Mouse (Mus musculus) liver, postnatal 0 days (tissue): ENCODE data around the gene Cadm2. TPM values are rescaled to one million over a fixed set of nuclear protein-coding genes. Genes with fewer than 3 reads are reported as not detected.

Source experiments
- ATAC-seq: fragments of 200-750 bp; cut with Nextera tagmentation; 2 replicates; pipeline ENCODE4 v1.8.0; 2017; ENCODE audit warnings: mild to moderate bottlenecking, moderate library complexity
- DNase-seq: peaks from one replicate; pipeline ENCODE4 v3.0.0-alpha.2; 2016
- H3K27ac ChIP-seq: fragments of 300-500 bp; sonication (generic); 2 replicates; pipeline ENCODE4 v1.5.1; 2014; ENCODE audit warnings: antibody characterized with exemption, moderate library complexity, mild to moderate bottlenecking, low read depth
- H3K27me3 ChIP-seq: fragments of 300-500 bp; sonication (generic); 2 replicates; pipeline ENCODE4 v1.6.1; 2014; ENCODE audit warnings: low read length, control low read depth, mixed read lengths; ENCODE audit not compliant: insufficient read depth
- H3K36me3 ChIP-seq: fragments of 300-500 bp; sonication (generic); replicated peaks from 2 replicates; pipeline ENCODE4 v1.6.1; 2014; ENCODE audit warnings: mild to moderate bottlenecking, control low read depth, low read length, moderate library complexity, mixed read lengths; ENCODE audit not compliant: insufficient read depth
- H3K4me1 ChIP-seq: fragments of 300-500 bp; sonication (generic); 2 replicates; pipeline ENCODE4 v1.6.1; 2014; ENCODE audit warnings: antibody characterized with exemption, mild to moderate bottlenecking, control low read depth; ENCODE audit not compliant: insufficient read depth
- H3K4me2 ChIP-seq: fragments of 300-500 bp; sonication (generic); 2 replicates; pipeline ENCODE4 v1.6.1; 2014; ENCODE audit warnings: low read depth, mild to moderate bottlenecking, low read length, moderate library complexity, mixed read lengths
- H3K4me3 ChIP-seq: fragments of 300-500 bp; sonication (generic); 2 replicates; pipeline ENCODE4 v1.5.1; 2014; ENCODE audit warnings: low read depth, low read length
- H3K9ac ChIP-seq: fragments of 300-500 bp; sonication (generic); replicated peaks from 2 replicates; pipeline ENCODE4 v1.6.1; 2014; ENCODE audit warnings: mild to moderate bottlenecking, moderate library complexity
- H3K9me3 ChIP-seq: fragments of 300-500 bp; sonication (generic); 2 replicates; pipeline ENCODE4 v1.6.1; 2016; ENCODE audit warnings: mild to moderate bottlenecking, control low read depth, low read length, mixed read lengths
- CTCF ChIP-seq: sonication (generic); IDR thresholded peaks from 2 replicates; pipeline ENCODE4 v1.5.1; 2016; ENCODE audit warnings: antibody characterized with exemption, low read depth
- EP300 ChIP-seq: IDR thresholded peaks from 2 replicates; pipeline ENCODE4 v1.6.1; 2016; ENCODE audit warnings: antibody characterized with exemption, low read depth, mild to moderate bottlenecking
- WGBS: fragments of 180-500 bp; shearing (Covaris S2); extraction: QIAGEN DNeasy Blood & Tissue Kit; methylation state at CpG from one replicate; pipeline ENCODE4 v1.1.7; 2014; ENCODE audit not compliant: insufficient replicate concordance; 5-methylcytosine and 5-hydroxymethylcytosine counted together
- polyA plus RNA-seq: library from polyadenylated mRNA; unstranded; fragments of >200 nt; fragmentation: Nextera tagmentation; extraction: Ambion mirVana; gene quantifications from 2 replicates; pipeline ENCODE4 v1.2.1, GENCODE M21; 2015

Gene Cadm2
- polyA plus RNA-seq, 1 experiment from 2014 or later, result not detected

GRCm38 (mm10) chr16:67017710-67018109 lies 603.0 kb downstream of the Cadm2 start:
- Histone ChIP-seq H3K27me3 (no peaks in the 10 kb centered on the region), H3K9ac (no peak overlapping the region), H3K4me1 (no peaks in the 10 kb centered on the region), H3K9me3 (no peaks in the 10 kb centered on the region), H3K36me3 (no peaks in the 10 kb centered on the region), H3K4me3 (no peak overlapping the region), H3K4me2 (no peak overlapping the region), H3K27ac (no peak overlapping the region)
- 55% methylated on average over 2 of the region's 2 CpGs for WGBS
- ATAC-seq (no peak), DNase-seq (no peak)
- TF ChIP-seq CTCF (no peak), EP300 (no peak)

GRCm38 (mm10) chr16:67003161-67003560 lies 617.5 kb downstream of the Cadm2 start:
- TF ChIP-seq EP300 (no peak), CTCF (no peak)
- no peaks in the 10 kb centered on the region for H3K9me3 ChIP-seq
- no peak overlapping the region for H3K9ac ChIP-seq
- H3K4me3 ChIP-seq, result no peak overlapping the region
- ATAC-seq (no peak), DNase-seq (no peak)
- H3K27ac ChIP-seq, result no peak overlapping the region
- H3K4me1 ChIP-seq, result no peaks in the 10 kb centered on the region
- no peaks in the 10 kb centered on the region for H3K36me3 ChIP-seq
- H3K4me2 ChIP-seq, result no peak overlapping the region
- H3K27me3 ChIP-seq, result no peaks in the 10 kb centered on the region
- 61% methylated on average over 3 of the region's 3 CpGs for WGBS

GRCm38 (mm10) chr16:67001707-67002106 lies 619.0 kb downstream of the Cadm2 start:
- Histone ChIP-seq H3K27ac (no peak overlapping the region), H3K27me3 (no peaks in the 10 kb centered on the region), H3K4me1 (no peaks in the 10 kb centered on the region), H3K4me3 (no peak overlapping the region), H3K9me3 (no peaks in the 10 kb centered on the region), H3K36me3 (no peaks in the 10 kb centered on the region), H3K4me2 (no peak overlapping the region), H3K9ac (no peak overlapping the region)
- ATAC-seq, result no peak
- no peak for DNase-seq
- TF ChIP-seq EP300 (no peak), CTCF (no peak)
- WGBS, result 63% methylated on average over 4 of the region's 4 CpGs

- TF ChIP-seq CTCF (no peak), EP300 (no peak)
- Histone ChIP-seq H3K4me2 (no peak overlapping the region), H3K27ac (no peak overlapping the region), H3K4me1 (no peaks in the 10 kb centered on the region), H3K36me3 (no peaks in the 10 kb centered on the region), H3K27me3 (no peaks in the 10 kb centered on the region), H3K9ac (no peak overlapping the region), H3K4me3 (no peak overlapping the region), H3K9me3 (no peaks in the 10 kb centered on the region)
- ATAC-seq (no peak), DNase-seq (no peak)
- 73% methylated on average over 2 of the region's 2 CpGs for WGBS
Measured at GRCm38 (mm10) chr16:66997461-66997860, 623.2 kb downstream of the Cadm2 start.

- Histone ChIP-seq H3K4me2 (no peak overlapping the region), H3K9me3 (no peaks in the 10 kb centered on the region), H3K27me3 (no peaks in the 10 kb centered on the region), H3K4me1 (no peaks in the 10 kb centered on the region), H3K9ac (no peak overlapping the region), H3K4me3 (no peak overlapping the region), H3K27ac (no peak overlapping the region), H3K36me3 (no peaks in the 10 kb centered on the region)
- DNase-seq, result no peak
- 87% methylated on average over 6 of the region's 6 CpGs for WGBS
- TF ChIP-seq EP300 (no peak), CTCF (no peak)
- ATAC-seq, result no peak
Measured at GRCm38 (mm10) chr16:66987741-66988140, 633.0 kb downstream of the Cadm2 start.

- DNase-seq (no peak), ATAC-seq (no peak)
- WGBS, result 74% methylated on average over 7 of the region's 7 CpGs
- Histone ChIP-seq H3K27me3 (no peaks in the 10 kb centered on the region), H3K27ac (no peak overlapping the region), H3K9ac (no peak overlapping the region), H3K4me3 (no peak overlapping the region), H3K36me3 (no peaks in the 10 kb centered on the region), H3K9me3 (no peaks in the 10 kb centered on the region), H3K4me1 (no peaks in the 10 kb centered on the region), H3K4me2 (no peak overlapping the region)
- TF ChIP-seq CTCF, result no peak
- TF ChIP-seq EP300, result no peak
Measured at GRCm38 (mm10) chr16:66986879-66987278, 633.8 kb downstream of the Cadm2 start.

GRCm38 (mm10) chr16:66970912-66971311 lies 649.8 kb downstream of the Cadm2 start:
- ATAC-seq (no peak), DNase-seq (no peak)
- WGBS, result 32% methylated on average over 3 of the region's 3 CpGs
- TF ChIP-seq EP300, result no peak
- no peak for TF ChIP-seq CTCF
- H3K4me3 ChIP-seq, result no peak overlapping the region
- no peaks in the 10 kb centered on the region for H3K9me3 ChIP-seq
- H3K27ac ChIP-seq, result no peak overlapping the region
- H3K27me3 ChIP-seq, result no peaks in the 10 kb centered on the region
- H3K36me3 ChIP-seq, result no peaks in the 10 kb centered on the region
- no peak overlapping the region for H3K4me2 ChIP-seq
- no peaks in the 10 kb centered on the region for H3K4me1 ChIP-seq
- no peak overlapping the region for H3K9ac ChIP-seq
